Mouse (Mus musculus) thymus, adult 2 months (tissue): ENCODE data around the gene Tmem42. TPM values are rescaled to one million over a fixed set of nuclear protein-coding genes. Genes with fewer than 3 reads are reported as not detected.

ENCODE experiments used
- DNase-seq: peaks from one replicate; pipeline ENCODE4 v3.0.0; 2021
- H3K27ac ChIP-seq: fragments of 200-500 bp; 2 replicates; pipeline ENCODE4 v1.5.1; 2012; ENCODE audit warnings: low read length, control low read depth; ENCODE audit not compliant: control insufficient read depth, insufficient read depth
- H3K27me3 ChIP-seq: fragments of 200-500 bp; 2 replicates; pipeline ENCODE4 v1.6.1; 2012; ENCODE audit warnings: mild to moderate bottlenecking, low read length, moderate library complexity, mixed read lengths; ENCODE audit not compliant: control insufficient read depth, insufficient read depth
- H3K36me3 ChIP-seq: fragments of 200-500 bp; 2 replicates; pipeline ENCODE4 v1.6.1; 2012; ENCODE audit warnings: mild to moderate bottlenecking, low read length, moderate library complexity; ENCODE audit not compliant: control insufficient read depth, insufficient read depth
- H3K4me1 ChIP-seq: fragments of 200-500 bp; replicated peaks from 2 replicates; pipeline ENCODE4 v1.6.1; 2012; ENCODE audit warnings: low read length; ENCODE audit not compliant: control insufficient read depth, insufficient read depth
- H3K4me3 ChIP-seq: fragments of 200-500 bp; 2 replicates; pipeline ENCODE4 v1.5.1; 2012; ENCODE audit warnings: mild to moderate bottlenecking, low read length, control low read depth, moderate library complexity; ENCODE audit not compliant: control insufficient read depth, insufficient read depth
- CTCF ChIP-seq: fragments of 200-500 bp; IDR thresholded peaks from 2 replicates; pipeline ENCODE4 v1.5.1; 2012; ENCODE audit warnings: mild to moderate bottlenecking, control low read depth, low read length, moderate library complexity, borderline replicate concordance; ENCODE audit not compliant: control insufficient read depth, poor library complexity, insufficient read depth; ENCODE audit errors: extremely low read depth
- POLR2A ChIP-seq: fragments of 200-500 bp; IDR thresholded peaks from 2 replicates; pipeline ENCODE4 v1.6.1; 2012; ENCODE audit warnings: mild to moderate bottlenecking, low read length, control low read depth, moderate library complexity; ENCODE audit not compliant: control insufficient read depth, poor library complexity, insufficient read depth; ENCODE audit errors: extremely low read depth
- WGBS: fragments of 180-500 bp; shearing (Covaris S2); methylation state at CpG from one replicate; pipeline ENCODE4 v1.1.7; 2018; 5-methylcytosine and 5-hydroxymethylcytosine counted together
- polyA plus RNA-seq: library from polyadenylated mRNA; depleted of rRNA; stranded (reverse); fragments of >200 nt; gene quantifications from 2 replicates; pipeline ENCODE4 v1.2.3, GENCODE M21; 2012; rRNA removed

Gene Tmem42
- polyA plus RNA-seq, 1 experiment = 18.5 TPM

- H3K27me3 ChIP-seq = no peaks in the 10 kb centered on the region
- WGBS = 94% methylated on average over 2 of the region's 2 CpGs
- no peak overlapping the region for H3K27ac ChIP-seq
- no peak for DNase-seq
- H3K4me3 ChIP-seq = no peak overlapping the region
- TF ChIP-seq CTCF (no peak), POLR2A (no peak)
- H3K4me1 ChIP-seq = peaks cover 5% of the 10 kb centered on the region
- no peaks in the 10 kb centered on the region for H3K36me3 ChIP-seq
Observed at GRCm38 (mm10) chr9:123024201-123024600, 3.1 kb downstream of the Tmem42 start.

- Histone ChIP-seq H3K4me1 (no peaks in the 10 kb centered on the region), H3K36me3 (no peaks in the 10 kb centered on the region), H3K4me3 (no peak overlapping the region), H3K27me3 (no peaks in the 10 kb centered on the region), H3K27ac (no peak overlapping the region)
- 87% methylated on average over 13 of the region's 13 CpGs for WGBS
- DNase-seq = no peak
- TF ChIP-seq POLR2A (no peak), CTCF (no peak)
Observed at GRCm38 (mm10) chr9:123031496-123032246, 10.5 kb downstream of the Tmem42 start.

DNA sequence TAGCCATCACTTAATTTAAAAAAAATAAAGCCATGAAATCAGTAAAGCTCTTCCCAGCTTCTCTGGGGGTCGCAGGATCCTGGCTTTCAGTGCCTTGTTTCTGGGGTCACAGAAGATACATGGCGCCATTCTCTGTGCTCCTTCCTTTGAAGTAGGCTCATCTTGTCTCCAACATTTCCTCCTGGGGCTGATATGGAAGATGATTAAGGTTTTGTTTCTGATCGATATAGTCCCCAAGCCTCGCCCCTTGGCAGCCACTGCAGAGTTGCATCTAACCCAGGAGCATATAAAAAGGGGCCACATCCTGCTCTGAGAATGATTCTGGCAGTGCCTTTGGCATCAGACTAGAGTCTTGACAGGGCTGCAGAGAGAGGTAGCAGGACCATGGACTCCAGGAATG is 13.3 kb downstream of the Tmem42 start, which contains the start of gene Tgm4:
Gene Tgm4 (plus strand): TSS at position 301 of the 400 bp plus-strand sequence.
- Histone ChIP-seq H3K27me3 (no peaks in the 10 kb centered on the region), H3K4me1 (no peaks in the 10 kb centered on the region), H3K4me3 (no peak within 1 kb of the TSS), H3K27ac (no peak within 1 kb of the TSS), H3K36me3 (no peaks in the 10 kb centered on the region)
- no peak for DNase-seq
- TF ChIP-seq POLR2A = no peak
- TF ChIP-seq CTCF = no peak
- WGBS = 90% methylated on average over 4 of the region's 4 CpGs

DNA sequence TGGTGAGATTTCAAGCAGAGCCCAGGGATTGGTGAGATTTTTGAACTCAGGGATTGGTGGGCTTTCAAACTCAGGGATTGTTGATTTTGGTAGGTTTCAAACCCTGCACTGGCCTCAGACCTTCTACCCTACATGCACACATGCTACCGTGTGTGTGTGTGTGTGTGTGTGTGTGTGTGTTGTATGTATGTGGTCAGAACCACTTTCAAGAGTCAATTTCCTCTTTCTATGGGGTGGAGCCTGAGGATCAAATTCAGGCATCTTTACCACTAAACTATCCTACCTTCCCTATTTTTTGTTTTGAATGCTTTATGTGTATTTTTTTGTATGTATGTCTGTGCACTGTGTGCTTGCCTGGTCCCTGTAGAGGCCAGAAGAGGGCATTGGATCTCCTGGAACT is 26.5 kb downstream of the Tmem42 start:
- TF ChIP-seq POLR2A = no peak
- TF ChIP-seq CTCF = no peak
- WGBS = 11% methylated on average over 1 of the region's 1 CpGs
- H3K4me1 ChIP-seq = no peaks in the 10 kb centered on the region
- H3K36me3 ChIP-seq = no peaks in the 10 kb centered on the region
- H3K4me3 ChIP-seq = no peak overlapping the region
- no peak for DNase-seq
- H3K27ac ChIP-seq = no peak overlapping the region
- no peaks in the 10 kb centered on the region for H3K27me3 ChIP-seq

GRCm38 (mm10) chr9:123058724-123059292 is 37.7 kb downstream of the Tmem42 start:
- no peak overlapping the region for H3K27ac ChIP-seq
- DNase-seq = peak; percentile 44
- no peak overlapping the region for H3K4me3 ChIP-seq
- no peaks in the 10 kb centered on the region for H3K27me3 ChIP-seq
- H3K4me1 ChIP-seq = peaks cover 7% of the 10 kb centered on the region
- no peaks in the 10 kb centered on the region for H3K36me3 ChIP-seq
- TF ChIP-seq POLR2A (no peak), CTCF (no peak)

DNA sequence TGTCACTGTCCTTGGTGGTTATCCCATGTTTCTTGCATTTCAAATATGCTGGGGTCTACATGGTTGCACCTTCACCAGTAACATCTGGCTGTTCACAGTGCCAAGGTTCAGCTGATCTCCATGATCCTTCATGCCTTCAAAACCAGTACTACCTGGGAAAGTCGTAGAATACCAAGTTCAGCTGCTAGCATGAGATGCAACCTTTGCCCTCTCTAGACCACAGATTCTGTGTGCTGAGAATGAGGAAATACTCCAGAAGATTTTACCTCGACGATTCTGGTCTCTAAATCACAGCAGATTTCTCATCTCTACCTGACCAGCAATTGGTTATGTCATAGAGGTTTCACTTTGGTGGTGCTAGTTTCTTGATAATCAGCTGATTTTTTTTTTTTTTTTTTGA is 39.0 kb downstream of the Tmem42 start:
- 39% methylated on average over 3 of the region's 3 CpGs for WGBS
- no peaks in the 10 kb centered on the region for H3K27me3 ChIP-seq

More for the DNA sequence above, 39.0 kb downstream of the Tmem42 start:
- no peak for TF ChIP-seq POLR2A
- TF ChIP-seq CTCF = no peak
- H3K4me3 ChIP-seq = no peak overlapping the region
- H3K27ac ChIP-seq = no peak overlapping the region
- DNase-seq = no peak
- H3K4me1 ChIP-seq = peaks cover 7% of the 10 kb centered on the region
- H3K36me3 ChIP-seq = no peaks in the 10 kb centered on the region

Other genes with a start within 250 kb of the Tmem42 start
- 3.6 and 4.5 TPM in 2 replicates for gene Tcaim, start 215.8 kb upstream of the Tmem42 start, polyA plus RNA-seq
- gene Gm35549, start 177.3 kb upstream of the Tmem42 start, polyA plus RNA-seq = not detected in 2 replicates
- gene Zfp445, start 155.3 kb upstream of the Tmem42 start, polyA plus RNA-seq = 55.0 and 56.2 TPM in 2 replicates
- gene Zkscan7, start 135.6 kb upstream of the Tmem42 start, polyA plus RNA-seq = 2.8 and 3.0 TPM in 2 replicates
- gene Zfp105, start 98.3 kb upstream of the Tmem42 start, polyA plus RNA-seq = 0.20 and 0.23 TPM in 2 replicates
- 2.9 and 3.2 TPM in 2 replicates for gene 1110059G10Rik, start 70.3 kb upstream of the Tmem42 start, polyA plus RNA-seq
- gene Kif15, start 70.3 kb upstream of the Tmem42 start, polyA plus RNA-seq = 40.1 and 62.8 TPM in 2 replicates
- 0.18 and 0.36 TPM in 2 replicates for gene Tgm4, start 13.4 kb downstream of the Tmem42 start, polyA plus RNA-seq
- gene Zdhhc3, start 91.9 kb downstream of the Tmem42 start, polyA plus RNA-seq = 173 and 229 TPM in 2 replicates
- gene Exosc7, start 91.9 kb downstream of the Tmem42 start, polyA plus RNA-seq = 40.4 and 41.3 TPM in 2 replicates
- gene Clec3b, start 129.6 kb downstream of the Tmem42 start, polyA plus RNA-seq = 19.2 and 20.0 TPM in 2 replicates
- 8.3 and 10.3 TPM in 2 replicates for gene Cdcp1, start 194.7 kb downstream of the Tmem42 start, polyA plus RNA-seq
- 14.1 and 22.0 TPM in 2 replicates for gene Tmem158, start 239.4 kb downstream of the Tmem42 start, polyA plus RNA-seq